Mouse (Mus musculus) intestine, embryonic 15.5 days (tissue): ENCODE data around the gene Cbfb. TPM values are rescaled to one million over a fixed set of nuclear protein-coding genes. Genes with fewer than 3 reads are reported as not detected.

Experiments used
- ATAC-seq: fragments of 200-750 bp; cut with Nextera tagmentation; 2 replicates; pipeline ENCODE4 v1.8.0; 2017; ENCODE audit warnings: moderate TSS enrichment, moderate library complexity
- H3K27ac ChIP-seq: fragments of 300-500 bp; sonication (generic); 2 replicates; pipeline ENCODE4 v1.5.1; 2015; ENCODE audit warnings: mild to moderate bottlenecking, inconsistent platforms
- H3K27me3 ChIP-seq: fragments of 300-500 bp; sonication (generic); replicated peaks from 2 replicates; pipeline ENCODE4 v1.6.1; 2015; ENCODE audit warnings: inconsistent platforms
- H3K36me3 ChIP-seq: fragments of 300-500 bp; sonication (generic); 2 replicates; pipeline ENCODE4 v1.6.1; 2015; ENCODE audit warnings: inconsistent platforms
- H3K4me1 ChIP-seq: fragments of 300-500 bp; sonication (generic); replicated peaks from 2 replicates; pipeline ENCODE4 v1.6.1; 2015; ENCODE audit warnings: inconsistent platforms
- H3K4me2 ChIP-seq: fragments of 300-500 bp; sonication (generic); replicated peaks from 2 replicates; pipeline ENCODE4 v1.6.1; 2015; ENCODE audit warnings: mild to moderate bottlenecking, inconsistent platforms
- H3K4me3 ChIP-seq: fragments of 300-500 bp; sonication (generic); replicated peaks from 2 replicates; pipeline ENCODE4 v1.5.1; 2015; ENCODE audit warnings: inconsistent platforms
- H3K9ac ChIP-seq: fragments of 300-500 bp; sonication (generic); 2 replicates; pipeline ENCODE4 v1.6.1; 2015; ENCODE audit warnings: inconsistent platforms
- H3K9me3 ChIP-seq: fragments of 300-500 bp; sonication (generic); 2 replicates; pipeline ENCODE4 v1.6.1; 2016; ENCODE audit warnings: inconsistent platforms
- whole genome bisulfite sequencing: fragments of 180-500 bp; shearing (Covaris S2); methylation state at CpG from one replicate; pipeline ENCODE4 v1.1.7; 2015; 5-methylcytosine and 5-hydroxymethylcytosine counted together
- polyA plus RNA-seq: library from polyadenylated mRNA; unstranded; fragments of >200 nt; fragmentation: Nextera tagmentation; extraction: Ambion mirVana; gene quantifications from 2 replicates; pipeline ENCODE4 v1.2.1, GENCODE M21; 2015

Gene Cbfb
- polyA plus RNA-seq, 1 experiment from 2014 or later: 47.1 TPM

- Histone ChIP-seq H3K4me3 (no peak overlapping the region), H3K9me3 (no peaks in the 10 kb centered on the region), H3K27ac (no peak overlapping the region), H3K9ac (no peak overlapping the region), H3K4me1 (no peaks in the 10 kb centered on the region), H3K4me2 (no peak overlapping the region), H3K27me3 (no peaks in the 10 kb centered on the region), H3K36me3 (peaks cover 3% of the 10 kb centered on the region; the same call in 1 of the 2 replicates)
- 84% methylated on average over 1 of the region's 1 CpGs for whole genome bisulfite sequencing
- no peak for ATAC-seq
Measured at GRCm38 (mm10) chr8:105205748-105206147, 35.3 kb downstream of the Cbfb start.

GRCm38 (mm10) chr8:105206766-105207275 is 36.3 kb downstream of the Cbfb start:
- no peak overlapping the region for H3K9ac ChIP-seq
- no peak overlapping the region for H3K4me2 ChIP-seq
- peaks cover 3% of the 10 kb centered on the region; the same call in 1 of the 2 replicates for H3K36me3 ChIP-seq
- no peak overlapping the region for H3K27ac ChIP-seq
- ATAC-seq: no peak
- no peaks in the 10 kb centered on the region for H3K4me1 ChIP-seq
- no peaks in the 10 kb centered on the region for H3K27me3 ChIP-seq
- no peak overlapping the region for H3K4me3 ChIP-seq
- no peaks in the 10 kb centered on the region for H3K9me3 ChIP-seq
- WGBS: 75% methylated on average over 7 of the region's 7 CpGs

GRCm38 (mm10) chr8:105207675-105208273 is 37.3 kb downstream of the Cbfb start:
- Histone ChIP-seq H3K4me3 (no peak overlapping the region), H3K4me1 (no peaks in the 10 kb centered on the region), H3K4me2 (no peak overlapping the region), H3K36me3 (peaks cover 3% of the 10 kb centered on the region; the same call in 1 of the 2 replicates), H3K9ac (no peak overlapping the region), H3K27ac (no peak overlapping the region), H3K27me3 (no peaks in the 10 kb centered on the region), H3K9me3 (no peaks in the 10 kb centered on the region)
- 88% methylated on average over 2 of the region's 2 CpGs for WGBS
- ATAC-seq: no peak

GRCm38 (mm10) chr8:105209153-105210110 is 39.0 kb downstream of the Cbfb start:
- no peak for ATAC-seq
- no peaks in the 10 kb centered on the region for H3K27me3 ChIP-seq
- 0 out of 2 replicates have a peak, but pooled peaks cover 2% of the 10 kb centered on the region for H3K36me3 ChIP-seq
- 86% methylated on average over 1 of the region's 1 CpGs for WGBS
- H3K4me2 ChIP-seq: no peak overlapping the region
- H3K27ac ChIP-seq: no peak overlapping the region
- H3K4me3 ChIP-seq: no peak overlapping the region
- H3K9me3 ChIP-seq: no peaks in the 10 kb centered on the region
- no peaks in the 10 kb centered on the region for H3K4me1 ChIP-seq
- H3K9ac ChIP-seq: no peak overlapping the region

- Histone ChIP-seq H3K9me3 (no peaks in the 10 kb centered on the region), H3K27ac (no peak overlapping the region), H3K9ac (no peak overlapping the region), H3K36me3 (0 out of 2 replicates have a peak, but pooled peaks cover 7% of the 10 kb centered on the region), H3K4me2 (no peak overlapping the region), H3K4me1 (no peaks in the 10 kb centered on the region), H3K4me3 (no peak overlapping the region), H3K27me3 (no peaks in the 10 kb centered on the region)
- WGBS: 89% methylated on average over 5 of the region's 5 CpGs
- ATAC-seq: no peak
Measured at GRCm38 (mm10) chr8:105214104-105214503, 43.6 kb downstream of the Cbfb start.

- no peaks in the 10 kb centered on the region for H3K9me3 ChIP-seq
- H3K36me3 ChIP-seq: 0 out of 2 replicates have a peak, but pooled peaks cover 7% of the 10 kb centered on the region
- H3K4me3 ChIP-seq: no peak overlapping the region
- no peak overlapping the region for H3K27ac ChIP-seq
- no peaks in the 10 kb centered on the region for H3K27me3 ChIP-seq
- WGBS: 83% methylated on average over 5 of the region's 5 CpGs
- H3K4me1 ChIP-seq: no peaks in the 10 kb centered on the region
- ATAC-seq: peak; percentile 20; the same call in 1 of the 2 replicates
- no peak overlapping the region for H3K4me2 ChIP-seq
- H3K9ac ChIP-seq: no peak overlapping the region
Measured at GRCm38 (mm10) chr8:105217926-105218522, 47.5 kb downstream of the Cbfb start.

DNA sequence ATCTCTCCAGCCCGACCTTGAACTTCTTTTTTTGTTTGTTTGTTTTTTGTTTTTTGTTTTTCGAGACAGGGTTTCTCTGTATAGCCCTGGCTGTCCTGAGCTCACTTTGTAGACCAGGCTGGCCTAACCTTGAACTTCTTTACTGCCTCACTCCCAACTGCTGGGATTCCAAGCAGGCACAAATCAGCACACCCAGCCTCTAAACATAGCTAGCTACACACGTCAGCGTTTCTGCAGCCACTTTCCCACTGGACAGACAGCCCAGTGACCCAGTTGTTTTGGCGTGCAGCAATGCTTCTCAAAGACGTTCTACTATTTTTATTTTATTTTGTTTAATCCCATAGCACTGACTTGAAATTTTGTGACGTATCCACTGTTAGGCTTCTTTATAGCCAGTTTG is 53.4 kb downstream of the Cbfb start:
- ATAC-seq: no peak
- no peaks in the 10 kb centered on the region for H3K27me3 ChIP-seq
- no peak overlapping the region for H3K27ac ChIP-seq
- no peaks in the 10 kb centered on the region for H3K36me3 ChIP-seq
- 80% methylated on average over 7 of the region's 7 CpGs for WGBS
- no peaks in the 10 kb centered on the region for H3K9me3 ChIP-seq
- no peak overlapping the region for H3K9ac ChIP-seq
- H3K4me3 ChIP-seq: no peak overlapping the region
- H3K4me1 ChIP-seq: peaks cover 9% of the 10 kb centered on the region
- H3K4me2 ChIP-seq: no peak overlapping the region; the same call in 1 of the 2 replicates

DNA sequence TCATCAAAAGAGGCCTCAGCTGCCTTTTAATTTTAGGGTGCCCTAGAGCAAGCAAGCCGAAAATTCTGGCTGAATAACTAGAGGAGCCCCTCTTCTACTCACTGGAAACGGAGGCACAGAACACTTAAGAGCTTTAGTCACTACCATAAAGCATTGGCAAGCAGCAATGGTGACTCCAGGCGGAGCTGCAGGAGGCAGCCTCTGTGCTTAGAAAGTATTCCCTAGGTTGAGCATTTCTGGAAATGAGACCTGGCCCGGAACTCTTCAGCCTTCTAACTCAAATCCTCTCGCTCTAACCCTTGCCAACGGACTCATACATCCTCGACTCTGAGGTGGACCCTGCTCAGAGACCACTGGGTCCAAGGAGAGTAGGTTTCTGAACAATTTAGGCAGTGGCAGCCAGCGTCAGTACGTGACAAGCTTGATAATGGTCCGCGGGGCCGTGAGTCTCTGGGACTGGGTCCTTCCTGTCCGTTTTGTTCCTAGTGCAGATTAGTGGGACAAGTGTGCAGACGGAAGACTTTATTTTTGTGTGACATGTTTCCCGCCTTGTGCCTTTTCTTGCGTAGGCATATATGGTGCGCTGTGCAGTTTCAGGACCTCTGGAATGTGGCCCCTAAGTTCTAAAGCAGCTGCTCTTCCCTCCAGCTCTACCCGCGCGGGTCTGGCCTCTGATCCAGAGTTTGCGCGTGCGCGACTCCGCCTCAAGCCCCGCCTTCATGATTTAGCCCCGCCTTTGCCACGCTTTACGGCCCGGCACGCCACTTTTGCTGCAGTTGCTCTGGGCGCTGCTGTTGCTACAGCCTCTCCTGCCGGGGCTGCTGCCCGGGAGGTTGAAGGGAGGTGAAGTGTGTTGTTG is 54.2 kb downstream of the Cbfb start, which contains the start of gene D230025D16Rik:
Gene D230025D16Rik, plus strand, starts transcription at position 733 of the 859 bp plus-strand sequence.
- H3K27ac ChIP-seq: peak within 1 kb of the TSS; percentile 88
- no peaks in the 10 kb centered on the region for H3K27me3 ChIP-seq
- peak within 1 kb of the TSS; percentile 97 for H3K4me3 ChIP-seq
- H3K9ac ChIP-seq: peak within 1 kb of the TSS; percentile 90
- H3K9me3 ChIP-seq: no peaks in the 10 kb centered on the region
- ATAC-seq: peak; percentile 96
- peaks cover 9% of the 10 kb centered on the region for H3K4me1 ChIP-seq
- peak within 1 kb of the TSS; percentile 84 for H3K4me2 ChIP-seq
- H3K36me3 ChIP-seq: no peaks in the 10 kb centered on the region
- WGBS: 3% methylated on average over 34 of the region's 34 CpGs

GRCm38 (mm10) chr8:105225272-105225593 is 54.8 kb downstream of the Cbfb start:
- Histone ChIP-seq H3K9ac (peak overlapping the region; percentile 90), H3K4me2 (peak overlapping the region; percentile 84), H3K4me1 (peaks cover 9% of the 10 kb centered on the region), H3K9me3 (no peaks in the 10 kb centered on the region), H3K4me3 (peak overlapping the region; percentile 97), H3K27me3 (no peaks in the 10 kb centered on the region), H3K27ac (peak overlapping the region; percentile 88), H3K36me3 (no peaks in the 10 kb centered on the region)
- ATAC-seq: no peak
- under 1% methylated on average over 27 of the region's 27 CpGs for WGBS

GRCm38 (mm10) chr8:105225917-105226316 is 55.4 kb downstream of the Cbfb start:
- no peaks in the 10 kb centered on the region for H3K9me3 ChIP-seq
- H3K4me3 ChIP-seq: peak overlapping the region; percentile 97
- H3K4me1 ChIP-seq: peaks cover 9% of the 10 kb centered on the region
- ATAC-seq: peak; percentile 20; the same call in 1 of the 2 replicates
- no peaks in the 10 kb centered on the region for H3K36me3 ChIP-seq
- H3K4me2 ChIP-seq: peak overlapping the region; percentile 84
- H3K9ac ChIP-seq: peak overlapping the region; percentile 90
- 12% methylated on average over 6 of the region's 6 CpGs for WGBS
- no peaks in the 10 kb centered on the region for H3K27me3 ChIP-seq
- 0 out of 2 replicates have a peak overlapping the region, but pooled peaks have one; percentile 88 for H3K27ac ChIP-seq
